Mouse (Mus musculus) MEL (cell line): ENCODE data around the gene Ssu2. TPM values are rescaled to one million over a fixed set of nuclear protein-coding genes. Genes with fewer than 3 reads are reported as not detected.

Experiments used
- DNase-seq: peaks from one replicate; pipeline ENCODE4 v3.0.0; 2011; ENCODE audit warnings: low read depth, low spot score
- H3K27ac ChIP-seq: 2 replicates; pipeline ENCODE4 v1.5.1; 2012; ENCODE audit warnings: low read depth, mild to moderate bottlenecking, control low read depth, low read length, moderate library complexity; ENCODE audit not compliant: control insufficient read depth
- H3K27me3 ChIP-seq, 2 experiments: fragments of 150-350 bp in 1 of 2; sonication (generic) in 1 of 2; 2 replicates each; pipeline ENCODE4 v1.6.1; 2012; ENCODE audit warnings: low read length in 2 of 2, mild to moderate bottlenecking in 2 of 2, improper control_type of control experiment in 1 of 2, moderate library complexity in 1 of 2; ENCODE audit not compliant: insufficient read depth in 2 of 2, control insufficient read depth in 1 of 2
- H3K36me3 ChIP-seq, 2 experiments: 2 replicates each; pipeline ENCODE4 v1.6.1; 2012 to 2014; ENCODE audit warnings: low read length in 2 of 2, improper control_type of control experiment in 1 of 2, inconsistent platforms in 1 of 2, mild to moderate bottlenecking in 1 of 2; ENCODE audit not compliant: insufficient read depth in 2 of 2, control insufficient read depth in 1 of 2
- H3K4me1 ChIP-seq, 2 experiments: fragments of 150-350 bp in 1 of 2; sonication (generic) in 1 of 2; 2 replicates each; pipeline ENCODE4 v1.6.1; 2012; ENCODE audit warnings: low read length in 2 of 2, improper control_type of control experiment in 1 of 2, mild to moderate bottlenecking in 1 of 2; ENCODE audit not compliant: insufficient read depth in 2 of 2, control insufficient read depth in 1 of 2
- H3K4me3 ChIP-seq, 2 experiments: fragments of 150-350 bp in 1 of 2; sonication (generic) in 1 of 2; 2 replicates each; pipeline ENCODE4 v1.5.1; 2012; ENCODE audit warnings: low read depth in 2 of 2, low read length in 2 of 2, mild to moderate bottlenecking in 2 of 2, moderate library complexity in 2 of 2, control low read depth in 1 of 2, improper control_type of control experiment in 1 of 2; ENCODE audit not compliant: control insufficient read depth in 1 of 2, insufficient read depth in 1 of 2
- H3K79me2 ChIP-seq: 2 replicates; pipeline ENCODE4 v1.6.1; 2012; ENCODE audit warnings: mild to moderate bottlenecking, low read length, moderate library complexity; ENCODE audit not compliant: control insufficient read depth, poor library complexity, insufficient read depth
- H3K9ac ChIP-seq: 2 replicates; pipeline ENCODE4 v1.6.1; 2012; ENCODE audit warnings: low read depth, mild to moderate bottlenecking, control low read depth, low read length, moderate library complexity; ENCODE audit not compliant: control insufficient read depth, poor library complexity, severe bottlenecking
- H3K9me3 ChIP-seq: fragments of 150-350 bp; sonication (generic); replicated peaks from 2 replicates; pipeline ENCODE4 v1.6.1; 2012; ENCODE audit warnings: mild to moderate bottlenecking, low read length, improper control_type of control experiment, moderate library complexity; ENCODE audit not compliant: insufficient read depth
- CHD1 ChIP-seq: IDR thresholded peaks from 2 replicates; pipeline ENCODE4 v1.6.1; 2012; ENCODE audit warnings: low read depth, mild to moderate bottlenecking, inconsistent platforms, low read length, improper control_type of control experiment
- CHD2 ChIP-seq: IDR thresholded peaks from 2 replicates; pipeline ENCODE4 v1.6.1; 2011; ENCODE audit warnings: low read length, improper control_type of control experiment
- CTCF ChIP-seq, 3 experiments: IDR thresholded peaks in 2 of 3; conservative IDR thresholded peaks in 1 of 3; 2 replicates each; pipeline ENCODE4 v1.5.1; 2011 to 2012; ENCODE audit warnings: low read length in 3 of 3, low read depth in 2 of 3, mild to moderate bottlenecking in 2 of 3, improper control_type of control experiment in 1 of 3, inconsistent platforms in 1 of 3, mixed read lengths in 1 of 3, moderate library complexity in 1 of 3; ENCODE audit not compliant: control insufficient read depth in 1 of 3, insufficient read depth in 1 of 3, poor library complexity in 1 of 3, severe bottlenecking in 1 of 3
- E2F4 ChIP-seq: IDR thresholded peaks from 2 replicates; pipeline ENCODE4 v1.6.1; 2011; ENCODE audit warnings: low read depth, low read length, improper control_type of control experiment, borderline replicate concordance
- ELF1 ChIP-seq: IDR thresholded peaks from 2 replicates; pipeline ENCODE4 v1.6.1; 2014; ENCODE audit warnings: low read depth, mild to moderate bottlenecking, inconsistent platforms, low read length, improper control_type of control experiment, moderate library complexity
- EP300 ChIP-seq, 2 experiments: IDR thresholded peaks; 2 replicates each; pipeline ENCODE4 v1.6.1; 2011; ENCODE audit warnings: improper control_type of control experiment in 2 of 2, low read length in 2 of 2, low read depth in 1 of 2, mild to moderate bottlenecking in 1 of 2
- ETS1 ChIP-seq: IDR thresholded peaks from 2 replicates; pipeline ENCODE4 v1.6.1; 2012; ENCODE audit warnings: low read depth, mild to moderate bottlenecking, inconsistent platforms, low read length, improper control_type of control experiment, moderate library complexity
- JUND ChIP-seq: IDR thresholded peaks from 2 replicates; pipeline ENCODE4 v1.6.1; 2011; ENCODE audit warnings: low read depth, mild to moderate bottlenecking, improper control_type of control experiment, low read length
- KAT2A ChIP-seq: conservative IDR thresholded peaks from 2 replicates; pipeline ENCODE4 v1.6.1; 2012; ENCODE audit warnings: low read depth, low read length, improper control_type of control experiment, inconsistent platforms
- MAZ ChIP-seq: IDR thresholded peaks from 2 replicates; pipeline ENCODE4 v1.6.1; 2012; ENCODE audit warnings: low read depth, mild to moderate bottlenecking, inconsistent platforms, low read length, improper control_type of control experiment
- MEF2A ChIP-seq: IDR thresholded peaks from 2 replicates; pipeline ENCODE4 v1.6.1; 2014; ENCODE audit warnings: low read depth, mild to moderate bottlenecking, inconsistent platforms, low read length, improper control_type of control experiment; ENCODE audit not compliant: poor library complexity, insufficient replicate concordance, severe bottlenecking; ENCODE audit errors: extremely low read depth
- MXI1 ChIP-seq: IDR thresholded peaks from 2 replicates; pipeline ENCODE4 v1.6.1; 2011; ENCODE audit warnings: mild to moderate bottlenecking, low read depth, low read length, improper control_type of control experiment
- MYC ChIP-seq: IDR thresholded peaks from 2 replicates; pipeline ENCODE4 v1.6.1; 2011; ENCODE audit warnings: low read depth, mild to moderate bottlenecking, low read length, improper control_type of control experiment, moderate library complexity
- NRF1 ChIP-seq: IDR thresholded peaks from 2 replicates; pipeline ENCODE4 v1.6.1; 2014; ENCODE audit warnings: low read depth, mild to moderate bottlenecking, inconsistent platforms, low read length, improper control_type of control experiment, moderate library complexity; ENCODE audit not compliant: poor library complexity, insufficient read depth, severe bottlenecking
- POLR2AphosphoS2 ChIP-seq: IDR thresholded peaks from 2 replicates; pipeline ENCODE4 v1.6.1; 2011; ENCODE audit warnings: low read length, improper control_type of control experiment
- POLR2AphosphoS5 ChIP-seq: IDR thresholded peaks from 2 replicates; pipeline ENCODE4 v1.6.1; 2012; ENCODE audit warnings: low read depth, borderline replicate concordance, mild to moderate bottlenecking, inconsistent platforms, low read length, moderate library complexity, mixed read lengths
- RAD21 ChIP-seq: IDR thresholded peaks from 2 replicates; pipeline ENCODE4 v1.6.1; 2011; ENCODE audit warnings: mild to moderate bottlenecking, low read depth, low read length, improper control_type of control experiment
- SIN3A ChIP-seq: IDR thresholded peaks from 2 replicates; pipeline ENCODE4 v1.6.1; 2012; ENCODE audit warnings: low read length, improper control_type of control experiment, inconsistent platforms
- SMC3 ChIP-seq: IDR thresholded peaks from 2 replicates; pipeline ENCODE4 v1.6.1; 2011; ENCODE audit warnings: low read depth, low read length, improper control_type of control experiment
- TBP ChIP-seq: IDR thresholded peaks from 2 replicates; pipeline ENCODE4 v1.8.0; 2011; ENCODE audit warnings: low read depth, low read length, improper control_type of control experiment
- USF2 ChIP-seq, 2 experiments: IDR thresholded peaks; 2 replicates each; pipeline ENCODE4 v1.6.1; 2011 to 2012; ENCODE audit warnings: improper control_type of control experiment in 2 of 2, low read length in 2 of 2, borderline replicate concordance in 1 of 2, inconsistent platforms in 1 of 2, low read depth in 1 of 2, mild to moderate bottlenecking in 1 of 2; ENCODE audit not compliant: insufficient read depth in 1 of 2
- ZC3H11A ChIP-seq: IDR thresholded peaks from 2 replicates; pipeline ENCODE4 v1.6.1; 2012; ENCODE audit warnings: low read depth, mild to moderate bottlenecking, inconsistent platforms, low read length, improper control_type of control experiment
- ZKSCAN1 ChIP-seq: IDR thresholded peaks from 2 replicates; pipeline ENCODE4 v1.6.1; 2012; ENCODE audit warnings: low read depth, mild to moderate bottlenecking, inconsistent platforms, low read length, improper control_type of control experiment, moderate library complexity
- ZMIZ1 ChIP-seq: IDR thresholded peaks from 2 replicates; pipeline ENCODE4 v1.6.1; 2012; ENCODE audit warnings: low read depth, mild to moderate bottlenecking, inconsistent platforms, low read length, improper control_type of control experiment, moderate library complexity
- polyA plus RNA-seq, 2 experiments: library from polyadenylated mRNA; stranded (reverse) in 1 of 2; unstranded in 1 of 2; fragments of >175 nt in 1 of 2; fragments of >200 nt in 1 of 2; gene quantifications; 2 replicates each; pipeline versions ENCODE4 v1.2.1 to v1.2.4; 2012; ENCODE audit warnings: low replicate concordance in 2 of 2, low read depth in 1 of 2; ENCODE audit not compliant: insufficient read length in 2 of 2, insufficient read depth in 1 of 2, missing spikeins in 1 of 2
- total RNA-seq: library from RNA; depleted of rRNA; stranded (reverse); fragments of 300-350 nt; gene quantifications from 2 replicates; pipeline ENCODE4 v1.2.3, GENCODE M21; 2012

Ssu2 gene
- total and polyA plus RNA-seq, 3 experiments, result not detected

DNA sequence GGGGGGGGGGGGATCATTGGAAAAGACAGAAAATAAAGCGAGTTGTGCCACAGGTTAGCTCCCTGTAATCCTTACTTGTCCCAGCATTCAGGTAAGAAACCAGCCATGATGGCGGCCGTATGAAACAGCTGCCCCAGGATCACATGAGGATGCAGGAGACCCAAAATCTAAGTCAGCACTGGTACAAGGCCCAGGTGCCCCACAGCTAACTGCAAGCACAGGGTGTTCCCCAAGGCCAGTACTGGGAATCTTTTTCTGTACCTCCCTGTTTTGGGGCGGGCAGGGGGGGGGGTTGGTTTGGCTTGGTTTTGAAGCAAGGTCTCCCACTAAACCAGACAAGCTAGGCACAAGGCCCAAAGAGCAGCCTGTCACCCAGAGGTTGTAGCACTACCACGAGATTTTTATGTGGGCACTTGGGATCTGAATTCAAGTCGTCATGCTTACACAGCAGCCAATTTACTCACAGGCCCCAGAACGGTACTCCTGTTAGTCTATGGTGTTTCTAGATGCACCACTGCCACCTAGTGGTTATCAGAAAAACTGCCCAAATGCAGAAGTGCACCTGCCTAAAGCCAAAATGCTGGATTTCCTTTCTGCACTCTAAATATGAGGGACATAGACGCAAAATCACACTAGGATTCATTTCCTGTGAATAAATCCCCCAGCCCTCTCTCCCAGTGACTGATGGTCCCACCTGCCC is 13.8 kb downstream of the Ssu2 start (continued):
- TF ChIP-seq MAZ, result no peak
- no peak for TF ChIP-seq EP300 (IDR thresholded peaks at IDR 0.05; ENCODE audit: low read depth in 1 of 2, low read length in 2 of 2)
- TF ChIP-seq ETS1, result no peak
- TF ChIP-seq SIN3A, result no peak
- no peak for TF ChIP-seq ZMIZ1
- TF ChIP-seq SMC3, result peak; percentile 39
- peak; percentile 50 for TF ChIP-seq RAD21
- no peak for TF ChIP-seq MEF2A
- no peak for TF ChIP-seq JUND

DNA sequence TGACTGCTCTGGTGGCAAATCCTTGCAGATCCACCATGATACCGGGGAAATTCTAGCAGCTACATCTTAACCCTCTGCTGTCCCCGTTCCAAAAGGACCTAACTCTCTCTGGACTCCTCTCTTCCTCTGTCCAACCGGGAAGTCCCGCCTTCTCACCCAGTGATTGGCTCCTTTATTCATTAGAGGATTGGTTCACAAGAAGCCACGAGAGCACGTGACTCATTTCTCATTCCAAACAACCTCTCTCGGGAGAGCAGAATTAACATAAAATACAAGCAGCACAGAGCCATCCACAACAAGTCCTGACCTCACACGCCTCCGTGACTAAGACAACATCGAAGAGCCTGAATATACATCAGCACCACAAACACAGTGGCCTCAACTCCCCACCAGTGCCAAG is 22.5 kb downstream of the Ssu2 start:
- no peak for DNase-seq
- Histone ChIP-seq H3K9me3 (no peaks in the 10 kb centered on the region), H3K36me3 (no peaks in the 10 kb centered on the region), H3K4me3 (no peak overlapping the region), H3K79me2 (no peaks in the 10 kb centered on the region), H3K9ac (no peak overlapping the region), H3K27me3 (no peaks in the 10 kb centered on the region), H3K4me1 (no peaks in the 10 kb centered on the region)
- TF ChIP-seq CTCF (IDR thresholded peaks at IDR 0.05 in 2 of 3, conservative IDR thresholded peaks at IDR 0.05 in 1 of 3; ENCODE audit: control insufficient read depth in 1 of 3, insufficient read depth in 1 of 3, low read depth in 2 of 3, low read length in 3 of 3, poor library complexity in 1 of 3, severe bottlenecking in 1 of 3), result no peak
- TF ChIP-seq POLR2AphosphoS2, result no peak
- TF ChIP-seq ZKSCAN1, result no peak
- TF ChIP-seq CHD1, result no peak
- TF ChIP-seq ZMIZ1, result no peak
- TF ChIP-seq MYC, result no peak
- no peak for TF ChIP-seq USF2 (IDR thresholded peaks at IDR 0.05; ENCODE audit: borderline replicate concordance in 1 of 2, insufficient read depth in 1 of 2, low read depth in 1 of 2, low read length in 2 of 2)
- TF ChIP-seq MAZ, result no peak
- TF ChIP-seq MXI1, result no peak
- TF ChIP-seq ELF1, result no peak
- no peak for TF ChIP-seq KAT2A
- TF ChIP-seq E2F4, result no peak
- no peak for TF ChIP-seq POLR2AphosphoS5
- TF ChIP-seq NRF1, result no peak
- TF ChIP-seq TBP, result no peak
- TF ChIP-seq ZC3H11A, result no peak
- no peak for TF ChIP-seq EP300 (IDR thresholded peaks at IDR 0.05; ENCODE audit: low read depth in 1 of 2, low read length in 2 of 2)
- TF ChIP-seq ETS1, result no peak
- TF ChIP-seq CHD2, result no peak
- TF ChIP-seq RAD21, result no peak
- TF ChIP-seq, all 39 proteins: peak for 0
- H3K27ac ChIP-seq, result no peak overlapping the region
